Mouse (Mus musculus): Measurements from ENCODE around the gene Gsg1l.

DNA sequence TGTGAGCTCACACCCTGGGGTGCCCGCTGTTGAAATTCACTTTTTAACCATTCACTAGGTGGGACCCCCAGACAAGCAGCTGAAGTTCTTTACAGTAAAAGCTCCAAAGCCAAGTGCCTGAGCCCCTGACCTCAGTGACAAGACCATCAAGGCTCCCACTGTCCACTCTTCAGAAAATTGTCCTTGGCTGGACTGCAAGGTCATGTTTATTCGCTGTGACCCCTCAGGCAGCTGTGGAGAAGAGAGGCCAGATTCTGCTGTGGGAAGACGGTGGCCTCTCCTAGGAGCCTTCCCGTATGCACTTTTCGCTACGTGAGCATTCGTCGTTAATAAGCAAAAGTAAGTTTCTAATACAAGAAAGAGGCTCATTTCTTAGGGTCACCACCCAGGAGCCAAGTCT lies 102.6 kb downstream of the Gsg1l start:
- no peak for TF ChIP-seq CTCF (IDR thresholded peaks at IDR 0.05; ENCODE audit: low read depth, low read length)
- TF ChIP-seq EP300 (IDR thresholded peaks at IDR 0.05; ENCODE audit: insufficient read depth, low read depth, low read length): no peak
- no peak for TF ChIP-seq POLR2A (IDR thresholded peaks at IDR 0.05; ENCODE audit: insufficient read depth, low read length)

Measured in ES-Bruce4 (cell line).